Mouse (Mus musculus) brown adipose tissue, adult 24 weeks (tissue): ENCODE measurements at regions not wholly inside any gene's neighbourhood (a gene's known extent, or its start where the extent isn't known, plus 50 kb on each side); places are given as distances from the start of the nearest gene placed in this dataset.

Source experiments
- H3K27ac ChIP-seq: fragments of 200-500 bp; replicated peaks from 2 replicates; pipeline ENCODE4 v1.5.1; 2012; ENCODE audit warnings: low read depth, mild to moderate bottlenecking, low read length
- H3K4me1 ChIP-seq: fragments of 200-500 bp; 2 replicates; pipeline ENCODE4 v1.6.1; 2012; ENCODE audit warnings: low read length, mixed read lengths; ENCODE audit not compliant: control insufficient read depth, insufficient read depth, insufficient read length
- H3K4me3 ChIP-seq: fragments of 200-500 bp; 2 replicates; pipeline ENCODE4 v1.5.1; 2012; ENCODE audit warnings: low read depth, mild to moderate bottlenecking, low read length, moderate library complexity; ENCODE audit not compliant: insufficient read depth

- Histone ChIP-seq H3K4me3 (no peak overlapping the region), H3K27ac (no peak overlapping the region), H3K4me1 (no peaks in the 10 kb centered on the region)
These were observed 224.9 kb upstream of the Rgma start for GRCm38 (mm10) chr7:73150436-73150835.

GRCm38 (mm10) chr7:73151586-73152467 is 223.5 kb upstream of the Rgma start:
- no peak overlapping the region for H3K27ac ChIP-seq
- H3K4me3 ChIP-seq = no peak overlapping the region
- no peaks in the 10 kb centered on the region for H3K4me1 ChIP-seq

- Histone ChIP-seq H3K4me3 (no peak overlapping the region), H3K27ac (no peak overlapping the region), H3K4me1 (no peaks in the 10 kb centered on the region)
These were observed 221.6 kb upstream of the Rgma start for GRCm38 (mm10) chr7:73153668-73154067.

GRCm38 (mm10) chr7:73158833-73159232 is 216.5 kb upstream of the Rgma start:
- no peak overlapping the region for H3K4me3 ChIP-seq
- no peaks in the 10 kb centered on the region for H3K4me1 ChIP-seq
- no peak overlapping the region for H3K27ac ChIP-seq

- no peaks in the 10 kb centered on the region for H3K4me1 ChIP-seq
- no peak overlapping the region for H3K27ac ChIP-seq
- H3K4me3 ChIP-seq = no peak overlapping the region
These were observed 214.3 kb upstream of the Rgma start for GRCm38 (mm10) chr7:73160968-73161367.

- Histone ChIP-seq H3K4me1 (no peaks in the 10 kb centered on the region), H3K4me3 (no peak overlapping the region), H3K27ac (no peak overlapping the region)
These were observed 211.6 kb upstream of the Rgma start for GRCm38 (mm10) chr7:73163687-73164086.

- Histone ChIP-seq H3K4me1 (no peaks in the 10 kb centered on the region), H3K4me3 (no peak overlapping the region)
These were observed 209.8 kb upstream of the Rgma start for GRCm38 (mm10) chr7:73165521-73165920.

GRCm38 (mm10) chr7:73169416-73169815 is 205.9 kb upstream of the Rgma start:
- H3K4me3 ChIP-seq = no peak overlapping the region
- H3K4me1 ChIP-seq = no peaks in the 10 kb centered on the region
- H3K27ac ChIP-seq = no peak overlapping the region

More at GRCm38 (mm10) chr7:73165521-73165920, 209.8 kb upstream of the Rgma start:
- H3K27ac ChIP-seq = no peak overlapping the region

GRCm38 (mm10) chr7:73172615-73173014 is 202.7 kb upstream of the Rgma start:
- Histone ChIP-seq H3K4me1 (no peaks in the 10 kb centered on the region), H3K27ac (no peak overlapping the region), H3K4me3 (no peak overlapping the region)

- Histone ChIP-seq H3K27ac (no peak overlapping the region), H3K4me3 (no peak overlapping the region), H3K4me1 (no peaks in the 10 kb centered on the region)
These were observed 191.5 kb upstream of the Rgma start for GRCm38 (mm10) chr7:73183761-73184160.

GRCm38 (mm10) chr7:73184208-73185070 is 190.9 kb upstream of the Rgma start:
- Histone ChIP-seq H3K4me1 (no peaks in the 10 kb centered on the region), H3K4me3 (no peak overlapping the region), H3K27ac (no peak overlapping the region)

GRCm38 (mm10) chr7:73185071-73185531 is 190.2 kb upstream of the Rgma start:
- H3K4me1 ChIP-seq = no peaks in the 10 kb centered on the region
- no peak overlapping the region for H3K4me3 ChIP-seq
- no peak overlapping the region for H3K27ac ChIP-seq

- Histone ChIP-seq H3K4me3 (no peak overlapping the region), H3K27ac (no peak overlapping the region), H3K4me1 (no peaks in the 10 kb centered on the region)
These were observed 189.7 kb upstream of the Rgma start for GRCm38 (mm10) chr7:73185591-73185990.

GRCm38 (mm10) chr7:73186501-73186900 is 188.8 kb upstream of the Rgma start:
- Histone ChIP-seq H3K4me1 (no peaks in the 10 kb centered on the region), H3K4me3 (no peak overlapping the region), H3K27ac (no peak overlapping the region)
